Mouse (Mus musculus) neural tube, embryonic 13.5 days (tissue): ENCODE data around the gene Slc30a5. TPM values are rescaled to one million over a fixed set of nuclear protein-coding genes. Genes with fewer than 3 reads are reported as not detected.
"Not testable (repeated sequence)": the region's sequence is repeated elsewhere in the genome, so short reads cannot be mapped to it uniquely, and the experiment has no call there.

Experiments used
- ATAC-seq: fragments of 200-750 bp; cut with Nextera tagmentation; 2 replicates; pipeline ENCODE4 v1.8.0; 2017; ENCODE audit warnings: low read depth, mild to moderate bottlenecking, moderate TSS enrichment, moderate library complexity
- H3K27ac ChIP-seq: fragments of 300-500 bp; sonication (generic); replicated peaks from 2 replicates; pipeline ENCODE4 v1.5.1; 2015; ENCODE audit warnings: moderate library complexity, mild to moderate bottlenecking, inconsistent platforms
- H3K27me3 ChIP-seq: fragments of 300-500 bp; sonication (generic); 2 replicates; pipeline ENCODE4 v1.6.1; 2015; ENCODE audit warnings: mild to moderate bottlenecking, inconsistent platforms
- H3K36me3 ChIP-seq: fragments of 300-500 bp; sonication (generic); 2 replicates; pipeline ENCODE4 v1.6.1; 2015; ENCODE audit warnings: mild to moderate bottlenecking, inconsistent platforms
- H3K4me1 ChIP-seq: fragments of 300-500 bp; sonication (generic); replicated peaks from 2 replicates; pipeline ENCODE4 v1.6.1; 2015; ENCODE audit warnings: inconsistent platforms
- H3K4me2 ChIP-seq: fragments of 300-500 bp; sonication (generic); 2 replicates; pipeline ENCODE4 v1.6.1; 2015; ENCODE audit warnings: inconsistent platforms, mild to moderate bottlenecking, moderate library complexity
- H3K4me3 ChIP-seq: fragments of 300-500 bp; sonication (generic); 2 replicates; pipeline ENCODE4 v1.5.1; 2015; ENCODE audit warnings: mild to moderate bottlenecking, inconsistent platforms
- H3K9ac ChIP-seq: fragments of 300-500 bp; sonication (generic); 2 replicates; pipeline ENCODE4 v1.6.1; 2015; ENCODE audit warnings: moderate library complexity, mild to moderate bottlenecking, inconsistent platforms
- H3K9me3 ChIP-seq: fragments of 300-500 bp; sonication (generic); 2 replicates; pipeline ENCODE4 v1.6.1; 2016; ENCODE audit warnings: inconsistent platforms
- WGBS: fragments of 180-500 bp; shearing (Covaris S2); methylation state at CpG from one replicate; pipeline ENCODE4 v1.1.7; 2015; 5-methylcytosine and 5-hydroxymethylcytosine counted together
- polyA plus RNA-seq: library from polyadenylated mRNA; unstranded; fragments of >200 nt; fragmentation: Nextera tagmentation; extraction: Ambion mirVana; gene quantifications from 2 replicates; pipeline ENCODE4 v1.2.1, GENCODE M21; 2015

Slc30a5 gene
- polyA plus RNA-seq, 1 experiment from 2014 or later: 35.0 TPM

GRCm38 (mm10) chr13:100865744-100866143, 32.5 kb upstream of the Slc30a5 start:
- Histone ChIP-seq H3K27ac (no peak overlapping the region), H3K36me3 (no peaks in the 10 kb centered on the region), H3K9me3 (no peaks in the 10 kb centered on the region), H3K27me3 (no peaks in the 10 kb centered on the region), H3K4me2 (no peak overlapping the region), H3K9ac (no peak overlapping the region), H3K4me1 (no peaks in the 10 kb centered on the region), H3K4me3 (no peak overlapping the region)
- no peak for ATAC-seq

- H3K9ac ChIP-seq, H3K4me3 ChIP-seq, H3K4me1 ChIP-seq, H3K27me3 ChIP-seq, H3K27ac ChIP-seq, ATAC-seq, H3K36me3 ChIP-seq, H3K9me3 ChIP-seq, H3K4me2 ChIP-seq: not testable (repeated sequence)
- WGBS: 83% methylated on average over 1 of the region's 1 CpGs
Measured at GRCm38 (mm10) chr13:100863914-100864313, 30.7 kb upstream of the Slc30a5 start.

GRCm38 (mm10) chr13:100859117-100859516, 25.9 kb upstream of the Slc30a5 start:
- Histone ChIP-seq H3K36me3 (no peaks in the 10 kb centered on the region), H3K4me3 (no peak overlapping the region), H3K4me2 (no peak overlapping the region), H3K27me3 (no peaks in the 10 kb centered on the region), H3K9me3 (no peaks in the 10 kb centered on the region), H3K9ac (no peak overlapping the region), H3K27ac (no peak overlapping the region), H3K4me1 (no peaks in the 10 kb centered on the region)
- 87% methylated on average over 7 of the region's 7 CpGs for WGBS
- ATAC-seq: no peak

DNA sequence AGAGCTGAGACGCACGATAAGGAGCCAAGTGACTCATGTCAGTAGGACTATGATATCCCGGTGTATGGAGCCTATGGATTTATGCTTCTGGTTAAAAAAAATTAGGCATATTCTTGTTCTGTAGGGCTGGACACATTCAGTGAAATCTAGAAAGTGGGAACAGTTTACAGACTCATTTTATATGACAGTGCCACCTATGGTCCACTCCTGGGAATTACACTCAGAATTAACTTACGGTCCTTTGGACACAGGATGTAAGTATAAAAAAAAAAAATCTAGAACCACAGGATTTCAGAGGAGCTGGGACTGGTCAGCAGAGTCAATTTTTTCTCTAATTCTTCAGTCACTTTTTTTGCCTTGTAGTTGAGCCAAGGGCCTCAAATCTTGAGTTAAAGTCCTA, 20.9 kb upstream of the Slc30a5 start:
- no peaks in the 10 kb centered on the region for H3K27me3 ChIP-seq
- H3K36me3 ChIP-seq: no peaks in the 10 kb centered on the region
- no peaks in the 10 kb centered on the region for H3K9me3 ChIP-seq
- H3K4me1 ChIP-seq: no peaks in the 10 kb centered on the region
- WGBS: 61% methylated on average over 4 of the region's 4 CpGs
- H3K9ac ChIP-seq: no peak overlapping the region
- no peak overlapping the region for H3K27ac ChIP-seq
- H3K4me2 ChIP-seq: no peak overlapping the region
- no peak for ATAC-seq
- H3K4me3 ChIP-seq: no peak overlapping the region

DNA sequence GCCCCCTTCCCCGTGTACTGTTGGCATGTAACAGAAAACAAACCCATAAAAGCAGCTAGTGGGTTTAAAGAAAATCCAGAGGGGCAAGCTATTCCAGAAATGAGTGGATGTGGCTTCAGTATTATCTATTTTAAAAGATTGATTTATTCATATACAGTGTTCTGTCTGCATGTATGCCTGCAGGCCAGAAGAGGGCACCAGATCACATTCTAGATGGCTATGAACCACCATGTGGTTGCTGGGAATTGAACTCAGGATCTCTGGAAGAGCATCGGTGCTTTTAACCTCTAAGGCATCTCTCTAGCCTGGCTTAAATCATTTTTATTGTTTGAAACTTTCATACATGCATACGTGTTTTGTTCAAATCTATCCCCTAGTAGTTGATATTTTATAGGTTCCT, 19.9 kb upstream of the Slc30a5 start:
- Histone ChIP-seq H3K9me3 (no peaks in the 10 kb centered on the region), H3K4me1 (no peaks in the 10 kb centered on the region), H3K27me3 (no peaks in the 10 kb centered on the region), H3K9ac (no peak overlapping the region), H3K4me3 (no peak overlapping the region), H3K36me3 (no peaks in the 10 kb centered on the region), H3K27ac (no peak overlapping the region), H3K4me2 (no peak overlapping the region)
- WGBS: 77% methylated on average over 3 of the region's 3 CpGs
- no peak for ATAC-seq

GRCm38 (mm10) chr13:100849137-100849536, 15.9 kb upstream of the Slc30a5 start:
- H3K27ac ChIP-seq: no peak overlapping the region
- no peak for ATAC-seq
- H3K9me3 ChIP-seq: no peaks in the 10 kb centered on the region
- WGBS: 93% methylated on average over 3 of the region's 3 CpGs
- H3K27me3 ChIP-seq: no peaks in the 10 kb centered on the region
- H3K36me3 ChIP-seq: no peaks in the 10 kb centered on the region
- no peak overlapping the region for H3K9ac ChIP-seq
- no peak overlapping the region for H3K4me2 ChIP-seq
- peaks cover 3% of the 10 kb centered on the region; the same call in 1 of the 2 replicates for H3K4me1 ChIP-seq
- no peak overlapping the region for H3K4me3 ChIP-seq

DNA sequence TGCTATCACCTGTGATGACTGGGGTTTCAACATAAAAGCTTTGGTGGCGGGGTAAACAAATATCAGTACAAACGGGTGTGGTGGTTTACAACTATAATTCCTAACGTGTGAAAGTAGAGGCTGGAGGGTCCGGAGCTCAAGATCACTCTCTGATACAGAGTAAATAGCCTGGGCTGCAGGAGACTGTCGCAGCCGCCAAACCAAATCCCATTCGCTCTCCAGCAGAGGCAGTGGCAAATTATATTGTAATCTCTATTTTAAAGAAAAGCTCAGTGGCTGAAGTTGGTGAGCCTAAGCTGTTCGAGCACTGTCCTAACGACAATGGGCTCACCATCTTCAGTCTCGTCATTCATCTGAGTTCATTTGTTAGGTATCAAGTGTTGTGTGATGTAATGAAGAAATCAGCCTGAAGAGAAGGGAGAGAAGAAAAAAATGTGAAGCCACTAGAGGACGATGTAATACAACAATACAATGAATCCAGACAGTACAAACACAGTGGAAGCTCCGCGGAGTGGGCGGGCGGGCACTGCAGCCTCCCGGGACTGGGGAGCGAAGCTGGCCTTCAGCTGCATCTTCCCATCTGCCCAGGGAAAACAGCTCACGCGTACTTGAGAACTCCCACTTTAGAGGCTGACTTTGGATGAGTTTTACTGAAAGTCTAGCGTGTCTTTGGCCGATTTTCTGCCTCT, 13.8 kb upstream of the Slc30a5 start:
- no peaks in the 10 kb centered on the region for H3K27me3 ChIP-seq
- peak; percentile 77 for ATAC-seq
- H3K4me2 ChIP-seq: peak overlapping the region; percentile 31; the same call in 1 of the 2 replicates
- H3K9ac ChIP-seq: no peak overlapping the region
- 56% methylated on average over 21 of the region's 21 CpGs for WGBS
- H3K9me3 ChIP-seq: no peaks in the 10 kb centered on the region
- H3K4me1 ChIP-seq: peaks cover 3% of the 10 kb centered on the region; the same call in 1 of the 2 replicates
- no peak overlapping the region for H3K4me3 ChIP-seq
- no peaks in the 10 kb centered on the region for H3K36me3 ChIP-seq
- H3K27ac ChIP-seq: no peak overlapping the region

DNA sequence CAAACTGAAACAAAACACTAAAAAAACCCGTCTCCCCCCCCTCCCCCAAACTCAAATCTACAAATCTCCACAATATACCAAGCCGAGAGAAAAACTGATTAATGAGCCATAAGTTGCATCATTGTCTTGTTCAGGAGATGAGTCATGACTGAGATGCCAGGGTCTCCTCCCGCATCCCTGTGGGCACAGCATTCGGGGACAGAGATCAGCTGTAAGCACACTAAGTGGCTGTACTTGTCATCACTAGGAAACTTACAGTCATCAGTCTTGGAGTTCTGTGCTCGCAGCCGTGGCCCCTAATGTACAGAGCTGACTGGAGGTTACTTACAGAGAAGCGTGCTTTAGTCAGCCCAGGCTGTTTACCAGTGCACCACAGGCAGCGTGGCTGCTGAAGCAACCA, 13.0 kb upstream of the Slc30a5 start:
- Histone ChIP-seq H3K4me1 (peaks cover 3% of the 10 kb centered on the region; the same call in 1 of the 2 replicates), H3K4me2 (no peak overlapping the region), H3K27ac (no peak overlapping the region), H3K9ac (no peak overlapping the region), H3K27me3 (no peaks in the 10 kb centered on the region), H3K9me3 (no peaks in the 10 kb centered on the region), H3K4me3 (no peak overlapping the region), H3K36me3 (no peaks in the 10 kb centered on the region)
- ATAC-seq: no peak
- 80% methylated on average over 8 of the region's 8 CpGs for WGBS

- H3K27ac ChIP-seq: no peak overlapping the region
- no peak overlapping the region for H3K4me3 ChIP-seq
- H3K9ac ChIP-seq: no peak overlapping the region
- H3K36me3 ChIP-seq: no peaks in the 10 kb centered on the region
- peaks cover 3% of the 10 kb centered on the region; the same call in 1 of the 2 replicates for H3K4me1 ChIP-seq
- H3K4me2 ChIP-seq: no peak overlapping the region
- H3K9me3 ChIP-seq: no peaks in the 10 kb centered on the region
- H3K27me3 ChIP-seq: no peaks in the 10 kb centered on the region
- ATAC-seq: no peak
- 85% methylated on average over 2 of the region's 2 CpGs for WGBS
Measured at GRCm38 (mm10) chr13:100843944-100844343, 10.7 kb upstream of the Slc30a5 start.

DNA sequence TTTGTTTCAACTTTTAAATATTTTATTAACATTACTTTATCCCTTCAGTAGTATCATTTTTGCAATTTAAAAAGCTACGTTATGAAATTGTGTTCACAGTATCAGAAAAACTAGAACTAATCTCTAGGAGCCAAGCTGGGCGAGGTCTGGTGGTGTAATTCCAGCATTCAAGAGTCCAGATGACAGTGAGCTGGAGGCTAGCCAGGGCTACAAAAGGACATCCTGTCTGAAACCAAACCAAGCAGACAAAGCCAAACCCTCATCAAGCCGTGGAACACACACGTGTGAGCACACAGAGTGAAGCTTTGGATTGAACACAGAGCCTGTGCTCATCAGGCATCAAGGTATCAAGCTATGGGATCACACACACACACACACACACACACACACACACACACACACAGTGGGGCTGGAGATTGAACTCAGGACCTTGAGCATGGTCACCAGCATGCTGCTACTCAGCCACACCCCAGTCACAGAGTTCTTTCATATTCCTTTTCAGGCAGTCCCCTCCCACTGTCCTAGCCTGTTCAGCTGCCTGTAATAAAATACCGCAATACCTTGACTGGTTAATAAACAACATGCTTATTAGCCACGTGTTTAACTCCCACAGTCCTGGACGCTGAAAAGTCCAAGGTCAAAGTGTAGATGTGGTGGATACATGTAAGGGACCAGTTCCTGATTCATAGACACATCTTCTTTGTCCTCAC, 9.9 kb upstream of the Slc30a5 start:
- no peak overlapping the region for H3K4me2 ChIP-seq
- H3K4me1 ChIP-seq: peaks cover 3% of the 10 kb centered on the region; the same call in 1 of the 2 replicates
- H3K27me3 ChIP-seq: no peaks in the 10 kb centered on the region
- no peak overlapping the region for H3K9ac ChIP-seq
- H3K36me3 ChIP-seq: no peaks in the 10 kb centered on the region
- 79% methylated on average over 7 of the region's 7 CpGs for WGBS
- ATAC-seq: no peak
- H3K27ac ChIP-seq: no peak overlapping the region
- no peak overlapping the region for H3K4me3 ChIP-seq
- no peaks in the 10 kb centered on the region for H3K9me3 ChIP-seq

DNA sequence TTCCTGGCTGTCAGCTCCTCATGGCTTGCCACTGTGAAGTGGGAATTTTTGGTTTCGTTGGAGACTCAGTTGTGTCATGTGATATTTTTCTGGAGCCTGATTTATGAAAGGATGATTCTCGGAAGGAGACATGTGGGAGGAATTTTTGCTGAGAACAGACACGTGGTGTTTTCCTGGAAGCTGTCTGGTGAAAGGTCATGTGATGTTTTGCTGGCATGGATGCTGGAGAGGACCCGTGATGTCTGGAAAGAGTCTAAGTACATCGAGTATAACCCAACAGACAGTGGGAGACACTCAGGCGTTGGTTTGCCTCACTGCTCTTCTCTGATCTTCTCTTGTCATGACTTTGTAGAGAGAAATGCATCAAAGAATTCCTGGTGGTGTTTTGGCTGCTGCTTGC, 8.5 kb upstream of the Slc30a5 start:
- H3K4me3 ChIP-seq: no peak overlapping the region
- no peak overlapping the region for H3K9ac ChIP-seq
- no peak for ATAC-seq
- no peaks in the 10 kb centered on the region for H3K9me3 ChIP-seq
- 73% methylated on average over 6 of the region's 6 CpGs for WGBS
- H3K4me2 ChIP-seq: no peak overlapping the region
- H3K27ac ChIP-seq: no peak overlapping the region
- H3K36me3 ChIP-seq: no peaks in the 10 kb centered on the region
- no peaks in the 10 kb centered on the region for H3K4me1 ChIP-seq
- no peaks in the 10 kb centered on the region for H3K27me3 ChIP-seq

DNA sequence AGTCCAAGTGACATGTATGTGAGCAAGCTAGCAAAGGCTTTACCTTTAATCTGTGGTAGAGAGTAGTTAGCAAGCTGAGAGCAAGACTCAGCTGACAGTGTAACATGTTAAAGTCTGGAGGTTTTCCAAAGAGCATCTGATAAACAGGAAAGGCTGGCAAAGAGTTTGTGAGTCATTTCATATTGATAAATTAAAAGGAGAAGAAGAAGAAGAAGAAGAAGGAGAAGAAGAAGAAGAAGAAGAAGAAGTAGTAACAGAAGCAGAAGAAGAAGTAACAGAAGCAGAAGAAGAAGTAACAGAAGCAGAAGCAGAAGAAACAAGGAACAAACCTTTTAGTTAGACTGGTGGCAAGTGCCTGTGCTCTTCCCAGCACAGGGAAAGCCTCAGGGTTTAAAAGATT, 1.6 kb upstream of the Slc30a5 start:
- H3K27me3 ChIP-seq: no peaks in the 10 kb centered on the region
- no peak overlapping the region for H3K4me2 ChIP-seq
- no peak overlapping the region for H3K27ac ChIP-seq
- H3K36me3 ChIP-seq: no peaks in the 10 kb centered on the region
- peaks cover 21% of the 10 kb centered on the region for H3K4me1 ChIP-seq
- H3K9me3 ChIP-seq: no peaks in the 10 kb centered on the region
- no peak for ATAC-seq
- no peak overlapping the region for H3K4me3 ChIP-seq
- no peak overlapping the region for H3K9ac ChIP-seq

GRCm38 (mm10) chr13:100833640-100834002, 394 bp upstream of the Slc30a5 start:
- WGBS: 58% methylated on average over 6 of the region's 6 CpGs
- peak overlapping the region; percentile 96 for H3K4me3 ChIP-seq

More at GRCm38 (mm10) chr13:100833640-100834002, 394 bp upstream of the Slc30a5 start:
- Histone ChIP-seq H3K27me3 (no peaks in the 10 kb centered on the region), H3K9me3 (no peaks in the 10 kb centered on the region), H3K4me2 (peak overlapping the region; percentile 79), H3K4me1 (peaks cover 21% of the 10 kb centered on the region), H3K9ac (no peak overlapping the region), H3K27ac (no peak overlapping the region), H3K36me3 (no peaks in the 10 kb centered on the region)
- ATAC-seq: no peak; the same call in 1 of the 2 replicates
